Mouse (Mus musculus): ENCODE results near the gene Pex5l. TPM values are rescaled to one million over a fixed set of nuclear protein-coding genes. Genes with fewer than 3 reads are reported as not detected.

The Pex5l gene
- total and polyA plus RNA-seq, 2 experiments from 2014 or later, result 4.3 to 30.5 TPM

GRCm38 (mm10) chr3:33024566-33024965 lies 118.5 kb downstream of the Pex5l start:
- Histone ChIP-seq H3K27me3 (ENCODE audit: insufficient read depth, low read length) (no peaks in the 10 kb centered on the region), H3K9me3 (ENCODE audit: low read length) (no peaks in the 10 kb centered on the region), H3K4me3 (ENCODE audit: low read depth, low read length) (no peak overlapping the region), H3K36me3 (ENCODE audit: insufficient read depth, low read length) (no peaks in the 10 kb centered on the region), H3K9ac (replicated peaks; ENCODE audit: low read length, poor library complexity, severe bottlenecking) (no peak overlapping the region), H3K4me2 (ENCODE audit: low read depth, low read length, poor library complexity, severe bottlenecking) (no peak overlapping the region), H3K27ac (ENCODE audit: low read depth, low read length) (no peak overlapping the region), H3K4me1 (ENCODE audit: insufficient read depth, low read length) (no peaks in the 10 kb centered on the region)
- DNase-seq (ENCODE audit: low spot score) (peak; percentile 62), ATAC-seq (ENCODE audit: low FRiP score) (peak; percentile 93)
- no peak for TF ChIP-seq CTCF (IDR thresholded peaks at IDR 0.05)
- 50% methylated on average over 5 of the region's 5 CpGs for WGBS

GRCm38 (mm10) chr3:33003901-33004300 lies 139.1 kb downstream of the Pex5l start:
- WGBS, result 79% methylated on average over 4 of the region's 4 CpGs
- H3K4me3 ChIP-seq (ENCODE audit: low read depth, low read length), result no peak overlapping the region
- TF ChIP-seq CTCF (IDR thresholded peaks at IDR 0.05), result no peak
- H3K4me2 ChIP-seq (ENCODE audit: low read depth, low read length, poor library complexity, severe bottlenecking), result no peak overlapping the region
- H3K36me3 ChIP-seq (ENCODE audit: insufficient read depth, low read length), result no peaks in the 10 kb centered on the region
- H3K4me1 ChIP-seq (ENCODE audit: insufficient read depth, low read length), result no peaks in the 10 kb centered on the region
- no peaks in the 10 kb centered on the region for H3K27me3 ChIP-seq (ENCODE audit: insufficient read depth, low read length)
- H3K27ac ChIP-seq (ENCODE audit: low read depth, low read length), result no peak overlapping the region
- no peaks in the 10 kb centered on the region for H3K9me3 ChIP-seq (ENCODE audit: low read length)
- ATAC-seq (ENCODE audit: low FRiP score) (no peak), DNase-seq (ENCODE audit: low spot score) (no peak)
- H3K9ac ChIP-seq (replicated peaks; ENCODE audit: low read length, poor library complexity, severe bottlenecking), result no peak overlapping the region

DNA sequence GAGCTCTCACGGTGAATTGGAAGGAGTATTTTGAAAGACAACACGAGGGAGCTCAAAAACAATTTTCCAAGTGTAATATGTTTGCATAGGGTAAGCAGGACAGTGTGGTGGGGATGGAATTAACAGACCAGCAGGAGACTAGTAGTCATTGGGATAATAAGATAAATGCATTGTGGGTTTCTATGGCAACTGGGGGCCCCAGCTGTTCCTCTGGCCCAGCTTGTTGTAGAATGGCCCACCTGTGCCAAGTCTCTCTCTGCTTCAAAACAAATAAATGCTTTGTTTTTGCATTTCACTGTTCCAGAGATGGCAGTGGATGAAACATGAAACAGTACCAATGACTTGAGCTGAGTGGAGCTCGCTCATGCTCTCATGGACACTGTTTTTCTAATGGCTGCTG lies 141.3 kb downstream of the Pex5l start:
- TF ChIP-seq CTCF (IDR thresholded peaks at IDR 0.05), result no peak
- no peaks in the 10 kb centered on the region for H3K4me1 ChIP-seq (ENCODE audit: insufficient read depth, low read length)
- WGBS, result 63% methylated on average over 3 of the region's 3 CpGs
- no peaks in the 10 kb centered on the region for H3K36me3 ChIP-seq (ENCODE audit: insufficient read depth, low read length)
- H3K4me3 ChIP-seq (ENCODE audit: low read depth, low read length), result no peak overlapping the region
- no peak overlapping the region for H3K27ac ChIP-seq (ENCODE audit: low read depth, low read length)
- H3K27me3 ChIP-seq (ENCODE audit: insufficient read depth, low read length), result no peaks in the 10 kb centered on the region
- no peaks in the 10 kb centered on the region for H3K9me3 ChIP-seq (ENCODE audit: low read length)
- H3K4me2 ChIP-seq (ENCODE audit: low read depth, low read length, poor library complexity, severe bottlenecking), result no peak overlapping the region
- ATAC-seq (ENCODE audit: low FRiP score) (no peak), DNase-seq (ENCODE audit: low spot score) (peak; percentile 17)
- no peak overlapping the region for H3K9ac ChIP-seq (replicated peaks; ENCODE audit: low read length, poor library complexity, severe bottlenecking)

- Histone ChIP-seq H3K9me3 (ENCODE audit: low read length) (no peaks in the 10 kb centered on the region), H3K4me1 (ENCODE audit: insufficient read depth, low read length) (no peaks in the 10 kb centered on the region), H3K4me2 (ENCODE audit: low read depth, low read length, poor library complexity, severe bottlenecking) (no peak overlapping the region), H3K4me3 (ENCODE audit: low read depth, low read length) (no peak overlapping the region), H3K27me3 (ENCODE audit: insufficient read depth, low read length) (no peaks in the 10 kb centered on the region), H3K27ac (ENCODE audit: low read depth, low read length) (no peak overlapping the region), H3K36me3 (ENCODE audit: insufficient read depth, low read length) (no peaks in the 10 kb centered on the region), H3K9ac (replicated peaks; ENCODE audit: low read length, poor library complexity, severe bottlenecking) (no peak overlapping the region)
- no peak for TF ChIP-seq CTCF (IDR thresholded peaks at IDR 0.05)
- DNase-seq (ENCODE audit: low spot score) (no peak), ATAC-seq (ENCODE audit: low FRiP score) (no peak)
- WGBS, result 95% methylated on average over 8 of the region's 8 CpGs
Measured at GRCm38 (mm10) chr3:33000383-33001015, 142.5 kb downstream of the Pex5l start.

GRCm38 (mm10) chr3:32991713-32992575 lies 151.1 kb downstream of the Pex5l start:
- H3K27me3 ChIP-seq (ENCODE audit: insufficient read depth, low read length), result no peaks in the 10 kb centered on the region
- H3K9me3 ChIP-seq (ENCODE audit: low read length), result no peaks in the 10 kb centered on the region
- no peak overlapping the region for H3K27ac ChIP-seq (ENCODE audit: low read depth, low read length)
- DNase-seq (ENCODE audit: low spot score), result no peak
- H3K36me3 ChIP-seq (ENCODE audit: insufficient read depth, low read length), result no peaks in the 10 kb centered on the region
- no peak overlapping the region for H3K4me3 ChIP-seq (ENCODE audit: low read depth, low read length)
- H3K9ac ChIP-seq (replicated peaks; ENCODE audit: low read length, poor library complexity, severe bottlenecking), result no peak overlapping the region
- H3K4me1 ChIP-seq (ENCODE audit: insufficient read depth, low read length), result no peaks in the 10 kb centered on the region
- TF ChIP-seq CTCF (IDR thresholded peaks at IDR 0.05), result no peak
- peak; percentile 61; the same call in 1 of the 2 replicates for ATAC-seq (ENCODE audit: low FRiP score)
- WGBS, result 52% methylated on average over 12 of the region's 12 CpGs
- no peak overlapping the region for H3K4me2 ChIP-seq (ENCODE audit: low read depth, low read length, poor library complexity, severe bottlenecking)

- no peak overlapping the region for H3K27ac ChIP-seq (ENCODE audit: low read depth, low read length)
- no peaks in the 10 kb centered on the region for H3K36me3 ChIP-seq (ENCODE audit: insufficient read depth, low read length)
- no peak for ATAC-seq (ENCODE audit: low FRiP score)
- H3K4me1 ChIP-seq (ENCODE audit: insufficient read depth, low read length), result no peaks in the 10 kb centered on the region
- no peak for DNase-seq (ENCODE audit: low spot score)
- no peak overlapping the region for H3K9ac ChIP-seq (replicated peaks; ENCODE audit: low read length, poor library complexity, severe bottlenecking)
- H3K4me3 ChIP-seq (ENCODE audit: low read depth, low read length), result no peak overlapping the region
- WGBS, result 78% methylated on average over 5 of the region's 5 CpGs
- H3K4me2 ChIP-seq (ENCODE audit: low read depth, low read length, poor library complexity, severe bottlenecking), result no peak overlapping the region
- no peaks in the 10 kb centered on the region for H3K27me3 ChIP-seq (ENCODE audit: insufficient read depth, low read length)
- no peaks in the 10 kb centered on the region for H3K9me3 ChIP-seq (ENCODE audit: low read length)
- TF ChIP-seq CTCF (IDR thresholded peaks at IDR 0.05), result no peak
Measured at GRCm38 (mm10) chr3:32987806-32988205, 155.2 kb downstream of the Pex5l start.
